ENCODE assay signal across 7 mouse cellular contexts in the genomic region with DNA sequence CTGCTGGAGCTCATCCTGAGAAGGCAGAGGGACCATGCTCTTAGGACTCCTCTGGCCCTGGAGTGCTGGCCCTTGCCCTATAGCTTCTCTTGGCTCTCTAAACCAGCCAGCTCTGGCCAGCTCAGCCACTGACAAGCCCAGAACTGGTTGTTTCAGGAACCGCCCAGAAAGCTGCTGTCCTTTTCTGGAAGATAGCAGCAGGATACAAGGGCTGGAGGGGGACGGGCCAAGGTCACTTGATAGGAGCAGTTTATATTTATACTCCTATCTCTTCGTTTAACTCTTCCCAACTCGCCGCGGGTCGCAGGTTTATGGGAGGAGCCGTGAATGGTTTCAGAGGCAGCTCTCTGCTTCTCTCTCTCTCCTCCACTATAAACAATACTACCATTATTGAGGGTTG. TPM values are rescaled to one million over a fixed set of nuclear protein-coding genes. Genes with fewer than 3 reads are reported as not detected.
DNase-seq lines count a peak whose midpoint lies in the region; ATAC-seq and TF ChIP-seq lines count a peak whose summit lies in the region.

No protein-coding gene starts in this region.

- no peaks in the 10 kb centered on the region for H3K36me3 ChIP-seq in G1E (replicated peaks)
- no peaks in the 10 kb centered on the region for H3K36me3 ChIP-seq in forebrain, embryonic 16.5 days (ENCODE audit: control insufficient read depth, insufficient read depth)
- H3K36me3 ChIP-seq in intestine, embryonic 14.5 days (ENCODE audit: control insufficient read depth, insufficient read depth, low read length) = no peaks in the 10 kb centered on the region
- H3K36me3 ChIP-seq in liver, embryonic 15.5 days (replicated peaks) = no peaks in the 10 kb centered on the region
- no peaks in the 10 kb centered on the region for H3K36me3 ChIP-seq in stomach, postnatal 0 days (ENCODE audit: control insufficient read depth, insufficient read depth, low read length)

- TF ChIP-seq CTCF in G1E (IDR thresholded peaks at IDR 0.05; ENCODE audit: low read depth, low read length) = no peak
- no peak for TF ChIP-seq CTCF in stomach, postnatal 0 days (IDR thresholded peaks at IDR 0.05; ENCODE audit: low read depth)

- no peak overlapping the region for H3K27ac ChIP-seq in forebrain, embryonic 16.5 days (ENCODE audit: low read length)
- H3K27ac ChIP-seq in intestine, embryonic 14.5 days (ENCODE audit: low read depth) = peak overlapping the region; percentile 57
- peak overlapping the region; percentile 90 for H3K27ac ChIP-seq in liver, embryonic 15.5 days (replicated peaks)
- peak overlapping the region; percentile 93 for H3K27ac ChIP-seq in stomach, postnatal 0 days (replicated peaks)

- H3K4me2 ChIP-seq in forebrain, embryonic 16.5 days (ENCODE audit: low read length) = peak overlapping the region; percentile 77
- peak overlapping the region; percentile 65 for H3K4me2 ChIP-seq in intestine, embryonic 14.5 days (ENCODE audit: low read length)
- peak overlapping the region; percentile 97 for H3K4me2 ChIP-seq in liver, embryonic 15.5 days
- H3K4me2 ChIP-seq in stomach, postnatal 0 days (replicated peaks; ENCODE audit: low read depth) = peak overlapping the region; percentile 78

- H3K9me3 ChIP-seq in G1E (replicated peaks) = no peaks in the 10 kb centered on the region
- H3K9me3 ChIP-seq in forebrain, embryonic 16.5 days (ENCODE audit: control insufficient read depth, low read length) = no peaks in the 10 kb centered on the region
- no peaks in the 10 kb centered on the region for H3K9me3 ChIP-seq in intestine, embryonic 14.5 days (ENCODE audit: control insufficient read depth, low read length)
- H3K9me3 ChIP-seq in liver, embryonic 15.5 days (replicated peaks) = no peaks in the 10 kb centered on the region
- no peaks in the 10 kb centered on the region for H3K9me3 ChIP-seq in stomach, postnatal 0 days (ENCODE audit: control insufficient read depth, low read length)

- peak overlapping the region; percentile 74; the same call in 1 of the 2 replicates for H3K4me3 ChIP-seq in G1E (ENCODE audit: low read depth, low read length)
- H3K4me3 ChIP-seq in forebrain, embryonic 16.5 days (replicated peaks; ENCODE audit: low read length) = peak overlapping the region; percentile 68
- peak overlapping the region; percentile 51 for H3K4me3 ChIP-seq in intestine, embryonic 14.5 days (ENCODE audit: low read depth, low read length)
- peak overlapping the region; percentile 70 for H3K4me3 ChIP-seq in liver, embryonic 15.5 days (replicated peaks)
- H3K4me3 ChIP-seq in stomach, postnatal 0 days (ENCODE audit: low read depth, low read length) = peak overlapping the region; percentile 61

- H3K27me3 ChIP-seq in G1E (ENCODE audit: insufficient read depth, low read length) = no peaks in the 10 kb centered on the region
- H3K27me3 ChIP-seq in forebrain, embryonic 16.5 days (replicated peaks; ENCODE audit: control insufficient read depth, insufficient read depth, low read length) = no peaks in the 10 kb centered on the region
- H3K27me3 ChIP-seq in intestine, embryonic 14.5 days (replicated peaks; ENCODE audit: control insufficient read depth, insufficient read depth, low read length) = no peaks in the 10 kb centered on the region
- peaks cover 11% of the 10 kb centered on the region; the same call in 1 of the 2 replicates for H3K27me3 ChIP-seq in liver, embryonic 15.5 days
- H3K27me3 ChIP-seq in stomach, postnatal 0 days (ENCODE audit: control insufficient read depth, insufficient read depth, low read length) = no peaks in the 10 kb centered on the region

- DNase-seq in G1E (ENCODE audit: low spot score) = no peak
- DNase-seq in adrenal gland, postnatal 10 days = peak; percentile 81
- peak; percentile 69 for DNase-seq in intestine, embryonic 14.5 days (ENCODE audit: low spot score)
- peak; percentile 67 for DNase-seq in stomach, postnatal 0 days (ENCODE audit: low spot score)

- ATAC-seq in G1E (ENCODE audit: extremely low read depth, insufficient number of reproducible peaks, low FRiP score, poor library complexity, severe bottlenecking) = peak; percentile 42
- no peak for ATAC-seq in forebrain, embryonic 16.5 days
- ATAC-seq in intestine, embryonic 14.5 days (replicated peaks; ENCODE audit: low FRiP score, low TSS enrichment, low read depth) = 0 out of 2 replicates have a peak, but pooled peaks have one; percentile 9
- peak; percentile 84 for ATAC-seq in liver, embryonic 15.5 days (ENCODE audit: insufficient read depth)
- ATAC-seq in stomach, postnatal 0 days (ENCODE audit: low FRiP score, low TSS enrichment) = peak; percentile 64
- ATAC-seq in cerebellum, adult (ENCODE audit: insufficient number of reproducible peaks, low FRiP score, low TSS enrichment) = no peak

- peaks cover 83% of the 10 kb centered on the region for H3K4me1 ChIP-seq in G1E (ENCODE audit: insufficient read depth, low read depth, low read length)
- H3K4me1 ChIP-seq in forebrain, embryonic 16.5 days (replicated peaks; ENCODE audit: control insufficient read depth, insufficient read depth, low read length) = peaks cover 34% of the 10 kb centered on the region
- peaks cover 25% of the 10 kb centered on the region for H3K4me1 ChIP-seq in intestine, embryonic 14.5 days (replicated peaks; ENCODE audit: control insufficient read depth, insufficient read depth, low read length)
- peaks cover 86% of the 10 kb centered on the region for H3K4me1 ChIP-seq in liver, embryonic 15.5 days (replicated peaks)
- peaks cover 18% of the 10 kb centered on the region; the same call in 1 of the 2 replicates for H3K4me1 ChIP-seq in stomach, postnatal 0 days (replicated peaks; ENCODE audit: control insufficient read depth, insufficient read depth)

- TF ChIP-seq EP300 in stomach, postnatal 0 days (optimal IDR thresholded peaks at IDR 0.05) = peak; percentile 71

- WGBS in forebrain, embryonic 16.5 days = 7% methylated on average over 8 of the region's 8 CpGs
- WGBS in intestine, embryonic 14.5 days = 9% methylated on average over 8 of the region's 8 CpGs
- 7% methylated on average over 8 of the region's 8 CpGs for WGBS in liver, embryonic 15.5 days (ENCODE audit: insufficient replicate concordance)
- WGBS in stomach, postnatal 0 days = 11% methylated on average over 8 of the region's 8 CpGs

- H3K9ac ChIP-seq in forebrain, embryonic 16.5 days (replicated peaks; ENCODE audit: low read depth, low read length) = peak overlapping the region; percentile 84
- H3K9ac ChIP-seq in intestine, embryonic 14.5 days (ENCODE audit: low read length) = peak overlapping the region; percentile 45
- H3K9ac ChIP-seq in liver, embryonic 15.5 days = peak overlapping the region; percentile 72
- H3K9ac ChIP-seq in stomach, postnatal 0 days (ENCODE audit: low read length) = peak overlapping the region; percentile 79; the same call in 1 of the 2 replicates

RNA-seq across cellular contexts. Expression of gene Sema4b, which starts 0.6 kb away (rescaled TPM):
- total RNA-seq in G1E (2014; fragmentation: Nextera tagmentation) (35.6 and 69.0 TPM in 2 replicates), G1E (2017) (21.7 and 23.9 TPM in 2 replicates)
- polyA plus RNA-seq in G1E (2012) = 19.0 and 26.5 TPM in 2 replicates
- total RNA-seq in adrenal gland, postnatal 10 days (2021) = 10 to 100 TPM; 39.0 to 44.3 TPM
- 20.6 and 26.6 TPM in 2 replicates for polyA plus RNA-seq in forebrain, embryonic 16.5 days (2015; fragmentation: Nextera tagmentation; extraction: Ambion mirVana)
- 15.1 and 15.9 TPM in 2 replicates for polyA plus RNA-seq in intestine, embryonic 14.5 days (2014; fragmentation: Nextera tagmentation; extraction: Ambion mirVana)
- 15.2 and 15.5 TPM in 2 replicates for polyA plus RNA-seq in liver, embryonic 15.5 days (2015; fragmentation: Nextera tagmentation; extraction: Ambion mirVana)
- polyA plus RNA-seq in stomach, postnatal 0 days (2015; fragmentation: Nextera tagmentation; extraction: Ambion mirVana) = 19.4 and 19.9 TPM in 2 replicates

RNA-seq across cellular contexts. Expression of gene Cib1, which starts 46.6 kb away (rescaled TPM):
- total RNA-seq in G1E (2014; fragmentation: Nextera tagmentation) = 35.2 and 44.2 TPM in 2 replicates
- 82.9 and 124 TPM in 2 replicates for total RNA-seq in G1E (2017)
- 43.6 and 49.6 TPM in 2 replicates for polyA plus RNA-seq in G1E (2012)
- 10 to 100 TPM; 50.6 to 54.9 TPM for total RNA-seq in adrenal gland, postnatal 10 days (2021)
- polyA plus RNA-seq in forebrain, embryonic 16.5 days (2015; fragmentation: Nextera tagmentation; extraction: Ambion mirVana) = 26.5 and 26.7 TPM in 2 replicates
- 129 and 156 TPM in 2 replicates for polyA plus RNA-seq in intestine, embryonic 14.5 days (2014; fragmentation: Nextera tagmentation; extraction: Ambion mirVana)
- polyA plus RNA-seq in liver, embryonic 15.5 days (2015; fragmentation: Nextera tagmentation; extraction: Ambion mirVana) = 84.7 and 85.0 TPM in 2 replicates
- polyA plus RNA-seq in stomach, postnatal 0 days (2015; fragmentation: Nextera tagmentation; extraction: Ambion mirVana) = 187 and 189 TPM in 2 replicates

RNA-seq across cellular contexts. Expression of gene Gdpgp1, which starts 46.6 kb away (rescaled TPM):
- total RNA-seq in G1E (2014; fragmentation: Nextera tagmentation) = 10.2 and 14.1 TPM in 2 replicates
- total RNA-seq in G1E (2017) = 5.9 and 6.2 TPM in 2 replicates
- polyA plus RNA-seq in G1E (2012) = 3.7 and 3.8 TPM in 2 replicates
- total RNA-seq in adrenal gland, postnatal 10 days (2021) = 1 to 10 TPM; 3.0 to 3.9 TPM
- 3.4 and 3.9 TPM in 2 replicates for polyA plus RNA-seq in forebrain, embryonic 16.5 days (2015; fragmentation: Nextera tagmentation; extraction: Ambion mirVana)
- 4.4 and 4.5 TPM in 2 replicates for polyA plus RNA-seq in intestine, embryonic 14.5 days (2014; fragmentation: Nextera tagmentation; extraction: Ambion mirVana)
- polyA plus RNA-seq in liver, embryonic 15.5 days (2015; fragmentation: Nextera tagmentation; extraction: Ambion mirVana) = 2.0 and 2.1 TPM in 2 replicates
- 2.9 and 3.2 TPM in 2 replicates for polyA plus RNA-seq in stomach, postnatal 0 days (2015; fragmentation: Nextera tagmentation; extraction: Ambion mirVana)

Comparison
In these comparisons a context has a peak if more than half of its experiments do, and no peak if none do; other contexts are left out.
1. ATAC-seq: peak in G1E (single experiment), intestine, embryonic 14.5 days (single experiment), liver, embryonic 15.5 days (single experiment) and stomach, postnatal 0 days (single experiment); none in forebrain, embryonic 16.5 days (single experiment) and cerebellum, adult (single experiment).
2. Peak in every context shown above with its lines, with median percentiles within 50 percentile points of each other: H3K4me3 ChIP-seq, H3K4me2 ChIP-seq and H3K9ac ChIP-seq.